Mouse (Mus musculus) heart, adult 11 months (tissue): ENCODE results near the gene Gas8.
A peak's percentile ranks its signal among the peaks of the same experiment; 100 is the strongest.
"Not testable (repeated sequence)": the region's sequence is repeated elsewhere in the genome, so short reads cannot be mapped to it uniquely, and the experiment has no call there.

Source experiments
- DNase-seq: peaks from one replicate; pipeline ENCODE4 v3.0.0; 2022

Gene Gas8

GRCm38 (mm10) chr8:123518667-123519066, at the start of gene Gas8:
Gene Gas8 (plus strand): TSS chr8:123518834.
- peak; percentile 99 for DNase-seq

GRCm38 (mm10) chr8:123472991-123473390, 45.6 kb upstream of the Gas8 start:
- DNase-seq, result not testable (repeated sequence)

GRCm38 (mm10) chr8:123474549-123474948, 44.1 kb upstream of the Gas8 start:
- not testable (repeated sequence) for DNase-seq

GRCm38 (mm10) chr8:123476911-123477736, 41.5 kb upstream of the Gas8 start:
- DNase-seq, result no peak

- DNase-seq, result peak; percentile 100
Observed at GRCm38 (mm10) chr8:123477737-123478258, 40.8 kb upstream of the Gas8 start, which contains the start of gene Afg3l1. Gene Afg3l1 (plus strand): TSS chr8:123477903.

- DNase-seq, result no peak
Observed at GRCm38 (mm10) chr8:123478456-123479218, 40.0 kb upstream of the Gas8 start.

GRCm38 (mm10) chr8:123482627-123483026, 36.0 kb upstream of the Gas8 start:
- DNase-seq, result no peak

- no peak for DNase-seq
Observed at GRCm38 (mm10) chr8:123491280-123492075, 27.2 kb upstream of the Gas8 start.

GRCm38 (mm10) chr8:123492898-123493297, 25.7 kb upstream of the Gas8 start:
- DNase-seq, result no peak

GRCm38 (mm10) chr8:123497699-123498098, 20.9 kb upstream of the Gas8 start:
- DNase-seq, result no peak

GRCm38 (mm10) chr8:123498963-123499362, 19.7 kb upstream of the Gas8 start:
- DNase-seq, result no peak

- no peak for DNase-seq
Observed at GRCm38 (mm10) chr8:123499556-123499955, 19.1 kb upstream of the Gas8 start.

- no peak for DNase-seq
Observed at GRCm38 (mm10) chr8:123502192-123502591, 16.4 kb upstream of the Gas8 start.

- DNase-seq, result peak; percentile 86
Observed at GRCm38 (mm10) chr8:123503801-123504467, 14.7 kb upstream of the Gas8 start.

GRCm38 (mm10) chr8:123504591-123505195, 13.9 kb upstream of the Gas8 start:
- no peak for DNase-seq

GRCm38 (mm10) chr8:123505267-123505666, 13.4 kb upstream of the Gas8 start:
- DNase-seq, result peak; percentile 87

GRCm38 (mm10) chr8:123505695-123506094, 12.9 kb upstream of the Gas8 start:
- DNase-seq, result no peak

GRCm38 (mm10) chr8:123507153-123507552, 11.5 kb upstream of the Gas8 start:
- DNase-seq, result no peak

GRCm38 (mm10) chr8:123510819-123511218, 7.8 kb upstream of the Gas8 start:
- no peak for DNase-seq

GRCm38 (mm10) chr8:123514136-123514535, 4.5 kb upstream of the Gas8 start:
- no peak for DNase-seq

- DNase-seq, result peak; percentile 92
Observed at GRCm38 (mm10) chr8:123514781-123515539, 3.7 kb upstream of the Gas8 start, which contains the start of gene Dbndd1. Gene Dbndd1 (minus strand): TSS chr8:123515463.
